18 mouse cellular contexts compared by ENCODE assay signal in genomic region chr14:48513824-48514493, GRCm38 (mm10).
DNase-seq lines count a peak whose midpoint lies in the region; ATAC-seq and TF ChIP-seq lines count a peak whose summit lies in the region.
"Had no signal": no experiment of that assay in that cellular context is flagged by ENCODE, and none has a peak within 500 bp of the region (broad histone marks: within the 10 kb centered on the region; RNA-seq: fewer than 3 reads in every experiment).

No protein-coding gene starts in this region.

- H3K4me3 ChIP-seq in forebrain, embryonic 10.5 days = 0 out of 2 replicates have a peak overlapping the region, but pooled peaks have one; percentile 13
- H3K4me3 ChIP-seq in forebrain, embryonic 16.5 days (replicated peaks; ENCODE audit: low read length) = no peak overlapping the region
- H3K4me3 ChIP-seq in forebrain, embryonic 12.5 days (replicated peaks) = no peak overlapping the region
- H3K4me3 ChIP-seq in forebrain, postnatal 0 days (ENCODE audit: low read depth, low read length) = no peak overlapping the region
- H3K4me3 ChIP-seq in heart, embryonic 12.5 days = no peak overlapping the region
- H3K4me3 ChIP-seq in midbrain, embryonic 11.5 days (ENCODE audit: low read depth, low read length) = no peak overlapping the region
- no peak overlapping the region for H3K4me3 ChIP-seq in midbrain, embryonic 15.5 days
- H3K4me3 ChIP-seq: embryonic facial prominence, embryonic 10.5 days; embryonic facial prominence, embryonic 12.5 days had no signal

- DNase-seq in forebrain, embryonic 10.5 days (ENCODE audit: extremely low spot score, low spot score) = no peak
- DNase-seq in forebrain, postnatal 0 days = no peak
- peak; percentile 44 for DNase-seq in heart, adult 11 months
- peak; percentile 92 for DNase-seq in midbrain, embryonic 11.5 days (ENCODE audit: low spot score, missing footprints)
- DNase-seq: adrenal gland, adult 8-10 months; adrenal gland, postnatal 36 days; B cell, adult 2 months had no signal

- WGBS in forebrain, embryonic 10.5 days = 52% methylated on average over 12 of the region's 12 CpGs
- 22% methylated on average over 12 of the region's 12 CpGs for WGBS in forebrain, embryonic 16.5 days
- WGBS in forebrain, embryonic 12.5 days = 28% methylated on average over 12 of the region's 12 CpGs
- 39% methylated on average over 12 of the region's 12 CpGs for WGBS in forebrain, postnatal 0 days
- 86% methylated on average over 12 of the region's 12 CpGs for WGBS in heart, embryonic 12.5 days
- WGBS in midbrain, embryonic 11.5 days = 39% methylated on average over 12 of the region's 12 CpGs
- WGBS in midbrain, embryonic 15.5 days = 40% methylated on average over 12 of the region's 12 CpGs

- no peak overlapping the region for H3K4me2 ChIP-seq in forebrain, embryonic 16.5 days (ENCODE audit: low read length)
- 0 out of 2 replicates have a peak overlapping the region, but pooled peaks have one; percentile 13 for H3K4me2 ChIP-seq in forebrain, embryonic 12.5 days
- no peak overlapping the region for H3K4me2 ChIP-seq in forebrain, postnatal 0 days (ENCODE audit: low read depth)
- no peak overlapping the region for H3K4me2 ChIP-seq in heart, embryonic 12.5 days
- no peak overlapping the region for H3K4me2 ChIP-seq in midbrain, embryonic 11.5 days
- H3K4me2 ChIP-seq in midbrain, embryonic 15.5 days = no peak overlapping the region
- H3K4me2 ChIP-seq: embryonic facial prominence, embryonic 12.5 days had no signal

- H3K4me1 ChIP-seq in forebrain, embryonic 10.5 days = peaks cover 58% of the 10 kb centered on the region
- peaks cover 14% of the 10 kb centered on the region for H3K4me1 ChIP-seq in forebrain, embryonic 16.5 days (replicated peaks; ENCODE audit: control insufficient read depth, insufficient read depth, low read length)
- peaks cover 36% of the 10 kb centered on the region for H3K4me1 ChIP-seq in forebrain, embryonic 12.5 days
- no peaks in the 10 kb centered on the region for H3K4me1 ChIP-seq in forebrain, postnatal 0 days (ENCODE audit: insufficient read depth)
- H3K4me1 ChIP-seq in heart, embryonic 12.5 days (replicated peaks) = no peaks in the 10 kb centered on the region
- peaks cover 38% of the 10 kb centered on the region for H3K4me1 ChIP-seq in midbrain, embryonic 11.5 days (ENCODE audit: control insufficient read depth, insufficient read depth, low read length)
- H3K4me1 ChIP-seq in midbrain, embryonic 15.5 days = peaks cover 22% of the 10 kb centered on the region
- H3K4me1 ChIP-seq: embryonic facial prominence, embryonic 10.5 days; embryonic facial prominence, embryonic 12.5 days had no signal

- H3K27ac ChIP-seq in forebrain, embryonic 10.5 days = peak overlapping the region; percentile 16; the same call in 1 of the 2 replicates
- no peak overlapping the region for H3K27ac ChIP-seq in forebrain, embryonic 16.5 days (ENCODE audit: low read length)
- H3K27ac ChIP-seq in forebrain, embryonic 12.5 days = peak overlapping the region; percentile 43; the same call in 1 of the 2 replicates
- H3K27ac ChIP-seq in forebrain, postnatal 0 days (ENCODE audit: low read depth, low read length) = no peak overlapping the region
- no peak overlapping the region for H3K27ac ChIP-seq in heart, embryonic 12.5 days (ENCODE audit: poor library complexity, severe bottlenecking)
- H3K27ac ChIP-seq in midbrain, embryonic 11.5 days (ENCODE audit: low read depth, low read length) = no peak overlapping the region
- no peak overlapping the region for H3K27ac ChIP-seq in midbrain, embryonic 15.5 days
- H3K27ac ChIP-seq: embryonic facial prominence, embryonic 10.5 days; embryonic facial prominence, embryonic 12.5 days had no signal

- H3K27me3 ChIP-seq in forebrain, embryonic 10.5 days (ENCODE audit: poor library complexity, severe bottlenecking) = peaks cover 84% of the 10 kb centered on the region
- H3K27me3 ChIP-seq in forebrain, embryonic 16.5 days (replicated peaks; ENCODE audit: control insufficient read depth, insufficient read depth, low read length) = 0 out of 2 replicates have a peak, but pooled peaks cover 6% of the 10 kb centered on the region
- H3K27me3 ChIP-seq in forebrain, embryonic 12.5 days = peaks cover 66% of the 10 kb centered on the region
- H3K27me3 ChIP-seq in forebrain, postnatal 0 days (ENCODE audit: insufficient read depth, low read length) = no peaks in the 10 kb centered on the region; the same call in 1 of the 2 replicates
- H3K27me3 ChIP-seq in heart, embryonic 12.5 days (replicated peaks) = no peaks in the 10 kb centered on the region
- peaks cover 41% of the 10 kb centered on the region for H3K27me3 ChIP-seq in midbrain, embryonic 11.5 days (ENCODE audit: control insufficient read depth, insufficient read depth, low read length)
- H3K27me3 ChIP-seq in midbrain, embryonic 15.5 days (replicated peaks) = peaks cover 41% of the 10 kb centered on the region
- H3K27me3 ChIP-seq: CH12.LX; embryonic facial prominence, embryonic 12.5 days; Patski had no signal

- peaks cover 11% of the 10 kb centered on the region for H3K36me3 ChIP-seq in forebrain, embryonic 10.5 days (replicated peaks)
- no peaks in the 10 kb centered on the region for H3K36me3 ChIP-seq in forebrain, embryonic 16.5 days (ENCODE audit: control insufficient read depth, insufficient read depth)
- peaks cover 12% of the 10 kb centered on the region; the same call in 1 of the 2 replicates for H3K36me3 ChIP-seq in forebrain, embryonic 12.5 days (replicated peaks)
- peaks cover 13% of the 10 kb centered on the region; the same call in 1 of the 2 replicates for H3K36me3 ChIP-seq in forebrain, postnatal 0 days (ENCODE audit: insufficient read depth)
- peaks cover 10% of the 10 kb centered on the region for H3K36me3 ChIP-seq in heart, embryonic 12.5 days
- H3K36me3 ChIP-seq in midbrain, embryonic 11.5 days (ENCODE audit: control insufficient read depth, insufficient read depth, low read length) = no peaks in the 10 kb centered on the region
- H3K36me3 ChIP-seq in midbrain, embryonic 15.5 days (replicated peaks) = no peaks in the 10 kb centered on the region; the same call in 1 of the 2 replicates

- TF ChIP-seq CTCF in forebrain, postnatal 0 days (IDR thresholded peaks at IDR 0.05; ENCODE audit: low read depth) = no peak

- H3K9me3 ChIP-seq in forebrain, embryonic 10.5 days = no peaks in the 10 kb centered on the region
- H3K9me3 ChIP-seq in forebrain, embryonic 16.5 days (ENCODE audit: control insufficient read depth, low read length) = no peaks in the 10 kb centered on the region
- H3K9me3 ChIP-seq in forebrain, embryonic 12.5 days = no peaks in the 10 kb centered on the region
- H3K9me3 ChIP-seq in forebrain, postnatal 0 days (ENCODE audit: low read length) = no peaks in the 10 kb centered on the region
- no peaks in the 10 kb centered on the region for H3K9me3 ChIP-seq in heart, embryonic 12.5 days (replicated peaks)
- no peaks in the 10 kb centered on the region for H3K9me3 ChIP-seq in midbrain, embryonic 11.5 days (ENCODE audit: control insufficient read depth, low read length)
- H3K9me3 ChIP-seq in midbrain, embryonic 15.5 days = no peaks in the 10 kb centered on the region
- H3K9me3 ChIP-seq: embryonic facial prominence, embryonic 10.5 days; embryonic facial prominence, embryonic 12.5 days; G1E had no signal

- ATAC-seq in forebrain, embryonic 16.5 days = no peak
- no peak for ATAC-seq in forebrain, embryonic 12.5 days (ENCODE audit: low FRiP score)
- no peak for ATAC-seq in forebrain, postnatal 0 days
- ATAC-seq in heart, embryonic 12.5 days (ENCODE audit: insufficient number of reproducible peaks, low FRiP score) = no peak
- ATAC-seq in midbrain, embryonic 11.5 days (ENCODE audit: low FRiP score) = no peak
- no peak for ATAC-seq in midbrain, embryonic 15.5 days (replicated peaks)
- ATAC-seq: activated CD4-positive, CD25-positive, alpha-beta regulatory T cell, adult 4 months; CD4-positive, CD25-positive, alpha-beta regulatory T cell, adult 4 months; Patski had no signal

- H3K9ac ChIP-seq in forebrain, embryonic 16.5 days (replicated peaks; ENCODE audit: low read depth, low read length) = no peak overlapping the region
- no peak overlapping the region for H3K9ac ChIP-seq in forebrain, embryonic 12.5 days
- H3K9ac ChIP-seq in forebrain, postnatal 0 days = no peak overlapping the region
- no peak overlapping the region for H3K9ac ChIP-seq in heart, embryonic 12.5 days
- no peak overlapping the region for H3K9ac ChIP-seq in midbrain, embryonic 11.5 days (ENCODE audit: low read length)
- H3K9ac ChIP-seq in midbrain, embryonic 15.5 days = no peak overlapping the region
- H3K9ac ChIP-seq: embryonic facial prominence, embryonic 12.5 days had no signal

Comparison
In these comparisons a context has a peak if more than half of its experiments do, and no peak if none do; other contexts are left out.
1. H3K27ac ChIP-seq: peak in forebrain, embryonic 10.5 days (single experiment) and forebrain, embryonic 12.5 days (single experiment); none in forebrain, embryonic 16.5 days (single experiment), forebrain, postnatal 0 days (single experiment), heart, embryonic 12.5 days (single experiment), midbrain, embryonic 11.5 days (single experiment) and midbrain, embryonic 15.5 days (single experiment).
2. DNase-seq: peak in heart, adult 11 months (single experiment) and midbrain, embryonic 11.5 days (single experiment); none in forebrain, embryonic 10.5 days (single experiment) and forebrain, postnatal 0 days (single experiment).